Mouse (Mus musculus): ENCODE measurements around the gene Gm49366. TPM values are rescaled to one million over a fixed set of nuclear protein-coding genes. Genes with fewer than 3 reads are reported as not detected.
A peak's percentile ranks its signal among the peaks of the same experiment; 100 is the strongest.
"Not testable (repeated sequence)": the region's sequence is repeated elsewhere in the genome, so short reads cannot be mapped to it uniquely, and the experiment has no call there.

Gm49366 gene
- total RNA-seq, 2 experiments from 2014 or later, result not detected

GRCm38 (mm10) chr12:84029043-84029442, 9.7 kb upstream of the Gm49366 start:
- intact Hi-C loops (cut with DNase I); DNase-seq (ENCODE audit: low spot score in 2 of 2): not testable (repeated sequence)

- DNase-seq (ENCODE audit: low spot score in 2 of 2), result peak; percentile 65 to 78
- intact Hi-C loops (cut with DNase I), result loop anchor here (2.0 to 5.0 kb wide), 2 partner anchors 43 to 56 kb away; partner anchors contain the start of gene Acot2
These were observed 7.9 kb upstream of the Gm49366 start for GRCm38 (mm10) chr12:84030659-84031332.

GRCm38 (mm10) chr12:84032854-84033253, 5.9 kb upstream of the Gm49366 start:
- no peak for DNase-seq (ENCODE audit: low spot score in 2 of 2)
- intact Hi-C loops (cut with DNase I), result loop anchor here (2.0 to 5.0 kb wide), 2 partner anchors 18 to 46 kb away; partner anchors contain the start of gene Acot2

GRCm38 (mm10) chr12:84033302-84033701, 5.4 kb upstream of the Gm49366 start:
- intact Hi-C loops (cut with DNase I), result loop anchor here (2.0 to 5.0 kb wide), 2 partner anchors 17 to 46 kb away; partner anchors contain the start of gene Acot2
- DNase-seq (ENCODE audit: low spot score in 2 of 2), result not testable (repeated sequence)

- intact Hi-C loops (cut with DNase I), result loop anchor here (5.0 kb wide), 1 partner anchor 47 kb away; the partner anchor contains the start of gene Acot2
- no peak for DNase-seq (ENCODE audit: low spot score in 2 of 2)
These were observed 4.6 kb upstream of the Gm49366 start for GRCm38 (mm10) chr12:84034108-84034507.

GRCm38 (mm10) chr12:84038241-84038640, 494 bp upstream of the Gm49366 start, which contains the start of gene Acot4:
Gene Acot4, plus strand, starts transcription at chr12:84038379.
- intact Hi-C loops (cut with DNase I), result not testable (repeated sequence)
- peak; percentile 10 to 15 for DNase-seq (ENCODE audit: low spot score in 2 of 2)

- intact Hi-C loops (cut with DNase I), result no loop called here
- no peak for DNase-seq (ENCODE audit: low spot score in 2 of 2)
These were observed 3.5 kb downstream of the Gm49366 start for GRCm38 (mm10) chr12:84042248-84042647.

- intact Hi-C loops (cut with DNase I), result no loop called here
- no peak for DNase-seq (ENCODE audit: low spot score in 2 of 2)
These were observed 5.3 kb downstream of the Gm49366 start for GRCm38 (mm10) chr12:84044045-84044444.

- DNase-seq (ENCODE audit: low spot score in 2 of 2), result no peak
- intact Hi-C loops (cut with DNase I), result no loop called here
These were observed 8.2 kb downstream of the Gm49366 start for GRCm38 (mm10) chr12:84046906-84047305.

- not testable (repeated sequence) for DNase-seq (ENCODE audit: low spot score in 2 of 2)
- intact Hi-C loops (cut with DNase I), result loop anchor here (2.0 kb wide), 1 partner anchor 18 kb away; no protein-coding TSS in a partner anchor
These were observed 12.0 kb downstream of the Gm49366 start for GRCm38 (mm10) chr12:84050744-84051143.

- intact Hi-C loops (cut with DNase I), result loop anchor here (2.0 kb wide), 1 partner anchor 19 kb away; no protein-coding TSS in a partner anchor
These were observed 13.3 kb downstream of the Gm49366 start, which contains the start of gene Acot3 for GRCm38 (mm10) chr12:84051937-84052474. Gene Acot3, plus strand, starts transcription at chr12:84052144.

GRCm38 (mm10) chr12:84052609-84053008, 13.9 kb downstream of the Gm49366 start:
- no peak for DNase-seq (ENCODE audit: low spot score in 2 of 2)
- intact Hi-C loops (cut with DNase I), result no loop called here

More at GRCm38 (mm10) chr12:84051937-84052474, 13.3 kb downstream of the Gm49366 start, which contains the start of gene Acot3:
- DNase-seq (ENCODE audit: low spot score in 2 of 2), result no peak

GRCm38 (mm10) chr12:84053173-84053572, 14.4 kb downstream of the Gm49366 start:
- intact Hi-C loops (cut with DNase I), result no loop called here
- DNase-seq (ENCODE audit: low spot score in 2 of 2), result peak in 1 of 2 experiments; percentile 29

GRCm38 (mm10) chr12:84053679-84054391, 15.1 kb downstream of the Gm49366 start:
- peak in 1 of 2 experiments; percentile 33 for DNase-seq (ENCODE audit: low spot score in 2 of 2)
- intact Hi-C loops (cut with DNase I), result no loop called here

GRCm38 (mm10) chr12:84060946-84061345, 22.2 kb downstream of the Gm49366 start:
- no peak for DNase-seq (ENCODE audit: low spot score in 2 of 2)
- intact Hi-C loops (cut with DNase I), result loop anchor here (2.0 kb wide), 1 partner anchor 88 kb away; no protein-coding TSS in a partner anchor

GRCm38 (mm10) chr12:84062336-84062735, 23.6 kb downstream of the Gm49366 start:
- intact Hi-C loops (cut with DNase I), result no loop called here
- DNase-seq (ENCODE audit: low spot score in 2 of 2), result no peak

- intact Hi-C loops (cut with DNase I), result no loop called here
- DNase-seq (ENCODE audit: low spot score in 2 of 2), result no peak
These were observed 24.5 kb downstream of the Gm49366 start for GRCm38 (mm10) chr12:84063228-84063627.

- no peak for DNase-seq (ENCODE audit: low spot score in 2 of 2)
- intact Hi-C loops (cut with DNase I), result no loop called here
These were observed 25.1 kb downstream of the Gm49366 start for GRCm38 (mm10) chr12:84063833-84064232.

- DNase-seq (ENCODE audit: low spot score in 2 of 2), result no peak
- intact Hi-C loops (cut with DNase I), result no loop called here
These were observed 25.9 kb downstream of the Gm49366 start for GRCm38 (mm10) chr12:84064621-84065020.

GRCm38 (mm10) chr12:84067752-84068151, 29.0 kb downstream of the Gm49366 start:
- DNase-seq (ENCODE audit: low spot score in 2 of 2), result no peak
- intact Hi-C loops (cut with DNase I), result no loop called here
